Mouse (Mus musculus) intestine, postnatal 0 days (tissue): ENCODE data around the gene Shq1. TPM values are rescaled to one million over a fixed set of nuclear protein-coding genes. Genes with fewer than 3 reads are reported as not detected.

Experiments
- ATAC-seq: fragments of 200-750 bp; cut with Nextera tagmentation; 2 replicates; pipeline ENCODE4 v1.8.0; 2017; ENCODE audit warnings: mild to moderate bottlenecking, moderate TSS enrichment, moderate library complexity
- H3K27ac ChIP-seq: fragments of 300-500 bp; sonication (generic); 2 replicates; pipeline ENCODE4 v1.5.1; 2014; ENCODE audit warnings: mild to moderate bottlenecking, low read depth, low read length, moderate library complexity
- H3K27me3 ChIP-seq: fragments of 300-500 bp; sonication (generic); replicated peaks from 2 replicates; pipeline ENCODE4 v1.6.1; 2014; ENCODE audit warnings: low read length, mixed read lengths; ENCODE audit not compliant: control insufficient read depth, insufficient read depth
- H3K36me3 ChIP-seq: fragments of 300-500 bp; sonication (generic); 2 replicates; pipeline ENCODE4 v1.6.1; 2014; ENCODE audit warnings: mild to moderate bottlenecking, moderate library complexity; ENCODE audit not compliant: control insufficient read depth, insufficient read depth
- H3K4me1 ChIP-seq: fragments of 300-500 bp; sonication (generic); replicated peaks from 2 replicates; pipeline ENCODE4 v1.6.1; 2014; ENCODE audit warnings: antibody characterized with exemption, low read length, mixed read lengths; ENCODE audit not compliant: control insufficient read depth, insufficient read depth
- H3K4me2 ChIP-seq: fragments of 300-500 bp; sonication (generic); replicated peaks from 2 replicates; pipeline ENCODE4 v1.6.1; 2014; ENCODE audit warnings: low read depth, mild to moderate bottlenecking, moderate library complexity
- H3K4me3 ChIP-seq: fragments of 300-500 bp; sonication (generic); 2 replicates; pipeline ENCODE4 v1.5.1; 2014; ENCODE audit warnings: low read depth, low read length
- H3K9ac ChIP-seq: fragments of 300-500 bp; sonication (generic); 2 replicates; pipeline ENCODE4 v1.6.1; 2014; ENCODE audit warnings: mild to moderate bottlenecking, low read depth, low read length
- H3K9me3 ChIP-seq: fragments of 300-500 bp; sonication (generic); 2 replicates; pipeline ENCODE4 v1.6.1; 2016; ENCODE audit warnings: mixed run types; ENCODE audit not compliant: control insufficient read depth
- CTCF ChIP-seq: sonication (generic); IDR thresholded peaks from 2 replicates; pipeline ENCODE4 v1.5.1; 2016; ENCODE audit warnings: low read depth, mild to moderate bottlenecking, control low read depth, antibody characterized with exemption, moderate library complexity
- WGBS: fragments of 180-500 bp; shearing (Covaris S2); extraction: QIAGEN DNeasy Blood & Tissue Kit; methylation state at CpG from one replicate; pipeline ENCODE4 v1.1.7; 2014; 5-methylcytosine and 5-hydroxymethylcytosine counted together
- polyA plus RNA-seq: library from polyadenylated mRNA; unstranded; fragments of >200 nt; fragmentation: Nextera tagmentation; extraction: Ambion mirVana; gene quantifications from 2 replicates; pipeline ENCODE4 v1.2.1, GENCODE M21; 2015

Shq1 gene
- polyA plus RNA-seq, 1 experiment from 2014 or later = 5.8 TPM

GRCm38 (mm10) chr6:100678636-100679035 lies 7.7 kb upstream of the Shq1 start:
- Histone ChIP-seq H3K4me3 (no peak overlapping the region), H3K4me2 (no peak overlapping the region), H3K9ac (no peak overlapping the region), H3K9me3 (no peaks in the 10 kb centered on the region), H3K27ac (no peak overlapping the region), H3K36me3 (no peaks in the 10 kb centered on the region), H3K27me3 (no peaks in the 10 kb centered on the region), H3K4me1 (no peaks in the 10 kb centered on the region)
- ATAC-seq = no peak
- 91% methylated on average over 2 of the region's 2 CpGs for WGBS
- no peak for TF ChIP-seq CTCF

DNA sequence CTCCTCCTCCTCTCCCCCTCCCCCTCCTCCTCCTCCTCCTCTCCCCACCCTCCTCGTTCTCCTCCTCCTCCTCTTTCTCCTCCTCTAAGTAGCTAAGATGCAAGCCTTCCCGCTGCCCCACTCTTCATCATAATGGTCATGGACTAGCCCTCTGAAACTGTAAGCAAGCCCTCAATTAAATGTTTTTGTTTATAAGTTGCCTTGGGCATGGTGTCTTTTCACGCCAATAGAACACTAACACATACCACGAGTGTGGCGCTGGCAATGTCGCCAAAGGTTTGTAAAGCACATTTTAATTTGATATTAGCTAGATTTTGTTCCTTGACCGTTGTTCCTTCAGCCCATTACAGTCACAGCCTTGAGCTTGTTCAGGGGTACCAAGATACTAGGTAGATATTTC lies 5.5 kb upstream of the Shq1 start:
- no peaks in the 10 kb centered on the region for H3K4me1 ChIP-seq
- H3K9ac ChIP-seq = no peak overlapping the region
- H3K36me3 ChIP-seq = no peaks in the 10 kb centered on the region
- H3K27me3 ChIP-seq = no peaks in the 10 kb centered on the region
- no peak overlapping the region for H3K4me3 ChIP-seq
- TF ChIP-seq CTCF = no peak
- H3K4me2 ChIP-seq = no peak overlapping the region
- H3K27ac ChIP-seq = no peak overlapping the region
- no peaks in the 10 kb centered on the region for H3K9me3 ChIP-seq
- 91% methylated on average over 7 of the region's 7 CpGs for WGBS
- no peak for ATAC-seq

DNA sequence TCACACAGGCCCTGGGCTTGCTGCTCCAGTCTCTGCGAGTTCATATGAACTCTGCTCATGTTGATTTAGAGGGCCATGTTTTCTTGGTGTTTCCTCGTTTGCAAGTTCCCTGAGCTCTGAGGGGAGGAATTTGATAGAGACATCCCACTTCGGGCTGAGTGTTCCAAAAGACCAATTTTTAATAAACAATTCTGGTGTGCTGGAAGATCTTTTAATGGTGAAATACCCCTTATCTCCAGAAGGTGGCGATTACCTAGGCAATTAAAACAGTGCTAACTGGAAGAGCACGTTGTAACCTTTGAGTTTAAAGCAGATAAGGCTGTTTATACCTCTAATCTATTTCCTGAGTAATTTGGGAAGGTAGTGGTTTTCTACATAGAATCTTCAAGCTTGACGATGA lies 4.0 kb upstream of the Shq1 start:
- Histone ChIP-seq H3K36me3 (no peaks in the 10 kb centered on the region), H3K27ac (no peak overlapping the region), H3K4me1 (no peaks in the 10 kb centered on the region), H3K9ac (no peak overlapping the region), H3K4me2 (no peak overlapping the region), H3K27me3 (no peaks in the 10 kb centered on the region), H3K9me3 (no peaks in the 10 kb centered on the region), H3K4me3 (no peak overlapping the region)
- WGBS = 12% methylated on average over 6 of the region's 6 CpGs
- no peak for ATAC-seq
- peak; percentile 81 for TF ChIP-seq CTCF

- Histone ChIP-seq H3K27me3 (no peaks in the 10 kb centered on the region), H3K4me1 (no peaks in the 10 kb centered on the region), H3K9ac (no peak overlapping the region), H3K4me2 (peak overlapping the region; percentile 97), H3K36me3 (no peaks in the 10 kb centered on the region), H3K27ac (no peak overlapping the region), H3K9me3 (no peaks in the 10 kb centered on the region), H3K4me3 (peak overlapping the region; percentile 92)
- no peak for ATAC-seq
- WGBS = 6% methylated on average over 7 of the region's 7 CpGs
- TF ChIP-seq CTCF = no peak
Measured at GRCm38 (mm10) chr6:100671401-100671800, 444 bp upstream of the Shq1 start.

DNA sequence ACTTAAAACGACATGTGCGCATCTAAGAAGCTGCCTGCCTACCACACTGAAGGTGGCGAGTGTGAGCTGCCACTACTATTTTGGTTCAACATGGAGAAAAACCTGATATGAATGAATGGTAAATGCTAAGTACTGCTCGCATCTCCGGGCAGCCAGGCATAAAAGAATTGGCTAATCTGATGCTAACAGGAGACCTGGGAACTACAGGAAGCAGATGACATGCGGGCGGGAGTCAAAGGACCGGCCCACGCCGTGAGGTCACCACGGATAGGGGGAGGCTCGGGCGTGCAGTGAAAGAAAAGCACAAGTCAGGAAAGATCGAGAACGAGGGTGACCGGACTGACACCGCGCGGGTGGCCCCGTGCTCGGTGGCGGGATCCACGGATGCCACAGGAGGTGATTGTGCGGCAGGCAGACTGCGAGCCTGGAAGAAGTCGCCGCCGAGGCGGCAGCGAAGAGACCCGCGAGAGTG lies 551 bp downstream of the Shq1 start:
- Histone ChIP-seq H3K36me3 (no peaks in the 10 kb centered on the region; the same call in 1 of the 2 replicates), H3K4me3 (peak overlapping the region; percentile 92), H3K4me2 (peak overlapping the region; percentile 97), H3K9me3 (no peaks in the 10 kb centered on the region), H3K27ac (no peak overlapping the region; the same call in 1 of the 2 replicates), H3K9ac (peak overlapping the region; percentile 72), H3K4me1 (no peaks in the 10 kb centered on the region), H3K27me3 (no peaks in the 10 kb centered on the region)
- peak; percentile 70 for ATAC-seq
- under 1% methylated on average over 32 of the region's 32 CpGs for WGBS
- TF ChIP-seq CTCF = peak; percentile 39; the same call in 1 of the 2 replicates

DNA sequence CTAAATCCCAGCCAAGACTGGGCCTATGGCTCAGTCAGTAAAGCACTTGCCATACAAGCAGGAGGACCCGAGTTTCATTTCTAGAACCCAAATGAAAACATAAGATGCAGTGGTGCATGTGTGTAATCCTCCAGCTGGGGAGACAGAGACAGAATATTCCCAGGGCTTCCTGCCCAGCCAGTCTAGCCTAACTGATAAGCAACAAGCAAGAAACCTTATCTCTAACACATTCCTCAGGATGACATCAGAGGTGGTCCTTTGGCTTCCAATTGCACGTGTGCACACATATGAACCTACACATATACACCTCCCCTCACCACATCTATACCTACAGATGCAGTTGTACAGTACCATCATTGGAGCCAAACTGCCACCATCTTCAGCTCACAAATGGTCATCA lies 2.1 kb downstream of the Shq1 start:
- Histone ChIP-seq H3K9ac (no peak overlapping the region), H3K4me2 (no peak overlapping the region), H3K4me3 (no peak overlapping the region), H3K27ac (no peak overlapping the region), H3K9me3 (no peaks in the 10 kb centered on the region), H3K36me3 (peaks cover 13% of the 10 kb centered on the region; the same call in 1 of the 2 replicates), H3K27me3 (no peaks in the 10 kb centered on the region), H3K4me1 (no peaks in the 10 kb centered on the region)
- WGBS = 59% methylated on average over 2 of the region's 2 CpGs
- TF ChIP-seq CTCF = no peak
- ATAC-seq = no peak

DNA sequence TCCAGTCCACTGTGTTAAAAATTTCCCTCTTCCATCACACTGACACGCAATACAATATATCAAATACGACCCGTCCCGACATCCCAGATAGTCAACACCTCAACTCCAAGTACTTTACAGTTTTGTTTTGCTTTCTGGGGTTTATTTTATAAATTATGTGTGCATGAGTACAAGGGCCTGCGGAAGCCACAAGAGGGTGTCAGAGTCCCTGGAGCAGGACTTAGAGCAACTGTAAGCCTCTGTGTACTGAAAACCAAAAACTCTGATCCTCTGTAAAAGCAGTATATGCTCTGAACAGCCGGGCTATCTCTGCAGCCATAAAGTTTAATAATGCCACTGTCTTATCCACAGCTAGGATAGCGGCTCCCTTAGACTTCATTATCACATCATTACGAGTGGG lies 3.3 kb downstream of the Shq1 start:
- Histone ChIP-seq H3K4me3 (no peak overlapping the region), H3K27me3 (no peaks in the 10 kb centered on the region), H3K9me3 (no peaks in the 10 kb centered on the region), H3K4me1 (no peaks in the 10 kb centered on the region), H3K4me2 (no peak overlapping the region), H3K36me3 (peaks cover 16% of the 10 kb centered on the region), H3K9ac (no peak overlapping the region), H3K27ac (no peak overlapping the region)
- no peak for ATAC-seq
- WGBS = 73% methylated on average over 8 of the region's 8 CpGs
- peak; percentile 35 for TF ChIP-seq CTCF
